Mouse (Mus musculus): ENCODE measurements at regions not wholly inside any gene's neighbourhood (a gene's known extent, or its start where the extent isn't known, plus 50 kb on each side); places are given as distances from the start of the nearest gene placed in this dataset.

DNA sequence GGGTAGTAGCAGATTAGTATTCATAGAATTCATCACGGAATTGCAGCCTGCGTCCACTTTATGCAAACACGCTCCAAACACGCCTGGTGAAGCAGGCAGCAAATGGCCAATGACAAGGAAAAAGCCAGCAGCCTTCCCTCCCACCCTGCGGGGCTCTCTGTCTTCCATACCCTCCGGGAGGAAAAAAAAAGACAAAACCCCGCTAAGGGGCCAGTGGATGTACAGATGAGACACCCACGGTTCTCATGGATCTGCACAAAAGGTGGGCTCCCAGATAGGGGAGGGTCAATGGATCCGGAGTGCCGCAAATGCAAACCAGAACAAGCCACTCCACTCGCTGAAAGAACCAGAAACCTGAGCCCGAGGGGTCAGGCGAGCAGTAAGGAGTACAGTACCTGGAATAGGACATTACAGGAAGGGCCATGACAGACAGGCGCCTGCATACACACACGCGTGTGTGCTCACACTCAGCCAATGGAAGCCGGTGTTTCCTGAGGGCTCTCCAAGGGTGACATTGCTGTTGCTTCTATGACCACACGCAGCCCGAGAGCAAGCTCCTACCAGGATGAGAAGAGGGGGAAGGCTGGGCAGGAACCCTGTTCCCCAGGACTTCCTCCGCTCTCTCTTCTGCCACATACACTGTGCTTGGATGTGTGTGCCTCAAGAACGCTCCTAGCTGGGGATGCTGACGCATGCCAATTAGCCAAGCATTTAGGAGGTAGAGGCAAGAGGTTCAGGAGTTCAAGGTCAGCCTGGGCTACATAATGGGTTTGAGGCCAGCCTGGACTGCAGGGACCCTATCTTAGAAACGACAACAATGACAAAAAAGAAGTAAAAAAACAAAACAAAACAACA lies 57.5 kb upstream of the Casz1 start:
- no peak for ATAC-seq
- 0 out of 2 replicates have a peak overlapping the region, but pooled peaks have one; percentile 1 for H3K4me2 ChIP-seq (replicated peaks)
- H3K36me3 ChIP-seq = no peaks in the 10 kb centered on the region
- H3K4me3 ChIP-seq (replicated peaks) = no peak overlapping the region
- H3K9ac ChIP-seq (replicated peaks) = no peak overlapping the region; the same call in 1 of the 2 replicates
- WGBS = 45% methylated on average over 23 of the region's 23 CpGs
- H3K4me1 ChIP-seq (replicated peaks) = peaks cover 37% of the 10 kb centered on the region
- H3K27ac ChIP-seq = peak overlapping the region; percentile 22
- peaks cover 35% of the 10 kb centered on the region for H3K27me3 ChIP-seq
- no peaks in the 10 kb centered on the region for H3K9me3 ChIP-seq

DNA sequence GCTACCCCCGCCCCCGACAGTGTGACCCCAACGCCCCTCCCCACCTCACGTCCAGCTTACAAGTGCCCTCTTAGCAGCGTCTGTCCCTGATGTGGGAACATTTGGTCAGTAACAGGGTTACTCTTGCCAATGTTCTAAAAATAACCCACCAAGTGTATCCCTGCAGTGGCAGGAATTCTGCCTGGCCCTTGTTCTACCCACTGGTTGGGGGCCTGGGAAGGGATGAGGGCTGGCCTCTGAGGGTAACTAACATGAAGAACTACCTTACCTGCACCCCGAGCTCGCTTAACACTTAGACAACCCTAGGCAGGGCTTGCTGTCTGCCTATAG lies 56.9 kb upstream of the Casz1 start:
- Histone ChIP-seq H3K4me3 (replicated peaks) (no peak overlapping the region), H3K9ac (replicated peaks) (no peak overlapping the region), H3K4me1 (replicated peaks) (peaks cover 36% of the 10 kb centered on the region), H3K9me3 (no peaks in the 10 kb centered on the region), H3K4me2 (replicated peaks) (no peak overlapping the region), H3K36me3 (no peaks in the 10 kb centered on the region), H3K27me3 (peaks cover 32% of the 10 kb centered on the region), H3K27ac (no peak overlapping the region)
- no peak for ATAC-seq
- WGBS = 85% methylated on average over 7 of the region's 7 CpGs

DNA sequence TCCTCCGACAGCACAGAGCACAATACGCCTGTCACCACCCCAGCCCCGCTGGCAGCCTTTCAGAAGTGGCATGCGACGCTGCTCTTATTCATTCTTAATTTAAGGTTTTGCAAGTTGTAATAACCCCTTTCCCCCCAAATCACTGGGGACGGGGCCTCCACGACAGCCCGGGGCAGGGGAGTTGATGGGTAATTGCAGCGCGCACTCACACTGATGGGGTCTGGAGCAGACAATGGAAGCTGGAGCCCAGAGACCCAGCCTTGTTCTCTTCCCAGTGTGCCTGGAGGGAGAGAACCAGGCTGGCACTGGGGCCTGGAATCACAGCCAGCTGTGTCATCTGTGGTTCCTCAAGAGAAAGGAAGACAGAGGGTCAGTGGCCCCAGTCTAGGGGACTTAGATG lies 54.2 kb upstream of the Casz1 start:
- Histone ChIP-seq H3K4me1 (replicated peaks) (peaks cover 22% of the 10 kb centered on the region), H3K9ac (replicated peaks) (no peak overlapping the region), H3K27me3 (peaks cover 22% of the 10 kb centered on the region), H3K36me3 (no peaks in the 10 kb centered on the region), H3K27ac (no peak overlapping the region), H3K4me2 (replicated peaks) (no peak overlapping the region), H3K9me3 (no peaks in the 10 kb centered on the region), H3K4me3 (replicated peaks) (no peak overlapping the region)
- no peak for ATAC-seq
- WGBS = 63% methylated on average over 10 of the region's 10 CpGs

DNA sequence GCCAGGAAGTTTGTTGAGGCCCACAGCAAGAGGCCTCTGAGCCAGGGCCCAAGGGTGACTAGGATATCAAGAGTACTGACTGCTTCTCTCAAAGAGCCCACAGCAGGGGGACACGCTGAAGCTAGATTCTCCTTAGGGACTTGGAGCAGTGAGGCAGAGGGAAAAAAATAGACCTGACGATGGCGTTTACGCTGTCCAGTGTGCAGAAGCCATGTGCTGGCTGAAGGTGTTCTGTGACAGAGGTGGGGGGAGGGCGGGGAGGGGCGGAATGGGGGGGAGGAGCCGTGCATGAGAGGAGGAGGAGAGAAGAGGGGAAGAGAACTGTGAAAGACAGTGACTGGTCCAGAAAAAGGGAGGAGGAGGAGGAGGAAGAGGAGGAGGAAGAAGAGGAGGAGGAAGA lies 52.6 kb upstream of the Casz1 start:
- H3K27ac ChIP-seq = no peak overlapping the region
- H3K4me3 ChIP-seq (replicated peaks) = no peak overlapping the region
- H3K36me3 ChIP-seq = no peaks in the 10 kb centered on the region
- peaks cover 22% of the 10 kb centered on the region for H3K27me3 ChIP-seq
- H3K9me3 ChIP-seq = no peaks in the 10 kb centered on the region
- H3K4me1 ChIP-seq (replicated peaks) = peaks cover 9% of the 10 kb centered on the region
- ATAC-seq = no peak
- H3K9ac ChIP-seq (replicated peaks) = no peak overlapping the region
- H3K4me2 ChIP-seq (replicated peaks) = no peak overlapping the region
- WGBS = 69% methylated on average over 7 of the region's 7 CpGs

DNA sequence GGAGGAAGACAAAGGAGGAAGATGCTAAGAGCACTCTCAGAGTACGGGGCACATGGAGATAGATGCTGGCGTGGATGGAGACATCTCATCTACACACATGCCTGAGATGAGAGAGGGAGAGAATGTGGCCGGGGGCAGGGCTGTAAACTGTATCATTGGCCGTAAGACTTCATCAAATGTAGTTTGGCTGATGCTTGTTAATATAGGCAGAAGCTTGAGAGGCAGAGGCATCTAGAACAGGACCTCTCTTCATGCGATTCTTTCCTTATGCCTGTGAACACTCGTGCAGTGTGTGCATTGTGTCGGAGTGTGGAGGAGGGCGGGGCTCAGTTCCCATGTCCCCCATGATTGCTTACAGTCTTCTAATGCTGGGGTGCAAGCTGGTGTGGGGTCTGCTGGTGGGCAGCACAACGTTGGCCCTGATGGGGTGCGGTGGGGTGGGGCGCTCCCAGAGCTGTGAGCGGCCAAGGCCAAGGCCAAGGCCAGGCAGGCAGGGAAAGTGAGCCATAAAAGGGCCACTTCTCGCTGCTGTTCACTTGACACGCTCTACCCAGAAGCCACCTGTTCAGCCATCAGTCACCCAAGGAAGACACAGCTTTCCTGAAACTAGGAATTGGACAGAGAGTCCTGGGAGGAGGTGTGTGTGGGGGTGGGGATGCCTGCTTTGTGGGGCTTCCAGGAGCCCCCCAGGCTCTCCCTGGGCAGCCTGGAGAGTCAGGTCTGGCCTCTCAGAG lies 51.7 kb upstream of the Casz1 start:
- H3K36me3 ChIP-seq = no peaks in the 10 kb centered on the region
- H3K4me1 ChIP-seq (replicated peaks) = peaks cover 5% of the 10 kb centered on the region; the same call in 1 of the 2 replicates
- no peak overlapping the region for H3K9ac ChIP-seq (replicated peaks)
- no peak overlapping the region for H3K4me3 ChIP-seq (replicated peaks)
- WGBS = 88% methylated on average over 14 of the region's 14 CpGs
- H3K9me3 ChIP-seq = no peaks in the 10 kb centered on the region
- H3K27ac ChIP-seq = no peak overlapping the region
- 0 out of 2 replicates have a peak, but pooled peaks have one; percentile 25 for ATAC-seq
- peaks cover 20% of the 10 kb centered on the region for H3K27me3 ChIP-seq
- no peak overlapping the region for H3K4me2 ChIP-seq (replicated peaks)

DNA sequence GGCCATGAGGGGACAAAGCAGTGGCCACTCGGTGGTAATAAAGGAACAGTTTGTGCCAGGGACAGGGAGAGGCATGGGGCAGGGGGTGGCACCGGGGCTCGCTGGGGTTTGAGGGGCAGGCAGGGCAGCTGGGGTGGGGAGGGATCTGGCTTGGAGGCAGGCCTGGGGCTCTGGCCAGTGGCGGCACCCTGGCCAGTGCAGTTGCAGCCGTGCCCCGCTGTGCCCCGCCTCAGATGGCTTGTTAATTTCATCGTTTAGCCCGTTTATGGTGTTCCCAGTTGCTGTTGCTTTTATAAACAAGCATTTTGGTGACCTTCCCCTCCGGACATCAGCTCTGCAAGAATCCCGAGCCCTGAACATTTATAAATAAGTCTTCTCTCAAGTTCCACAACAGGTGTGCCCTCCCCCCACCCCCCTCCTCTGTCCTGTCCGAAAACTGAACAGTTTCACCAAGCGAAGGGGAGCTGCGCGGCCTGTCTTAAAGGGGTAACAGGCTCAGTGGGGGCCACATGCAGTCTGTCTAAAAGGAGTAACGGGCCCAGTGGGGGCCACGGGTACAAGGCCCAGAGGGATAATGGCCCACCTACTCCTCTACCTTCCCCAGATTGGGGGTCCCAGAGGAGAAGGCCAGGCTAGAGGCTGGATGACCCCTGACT lies 51.0 kb upstream of the Casz1 start:
- no peak overlapping the region for H3K4me3 ChIP-seq (replicated peaks)
- ATAC-seq = no peak
- no peak overlapping the region for H3K9ac ChIP-seq (replicated peaks)
- no peaks in the 10 kb centered on the region for H3K9me3 ChIP-seq
- peaks cover 5% of the 10 kb centered on the region; the same call in 1 of the 2 replicates for H3K4me1 ChIP-seq (replicated peaks)
- H3K27ac ChIP-seq = no peak overlapping the region
- peaks cover 20% of the 10 kb centered on the region for H3K27me3 ChIP-seq
- H3K4me2 ChIP-seq (replicated peaks) = no peak overlapping the region
- no peaks in the 10 kb centered on the region for H3K36me3 ChIP-seq
- WGBS = 76% methylated on average over 17 of the region's 17 CpGs

DNA sequence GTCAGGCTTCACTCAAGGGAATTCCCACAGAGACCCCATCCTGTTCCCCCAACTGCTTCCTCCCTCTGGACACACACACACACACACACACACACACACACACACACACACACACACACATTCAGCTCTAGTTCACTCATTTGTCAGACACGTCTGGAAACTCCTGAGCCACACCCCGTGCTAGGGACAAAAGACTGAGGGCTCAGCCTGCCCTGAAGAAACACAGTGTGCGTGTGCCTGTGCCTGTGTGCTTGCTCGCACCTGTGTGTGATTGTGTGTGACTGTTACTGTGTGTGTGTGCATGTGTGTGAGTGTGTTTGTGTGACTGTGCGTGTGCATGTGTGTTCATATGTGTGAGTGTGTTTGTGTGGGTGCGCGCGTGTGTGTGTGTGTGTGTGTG lies 50.4 kb upstream of the Casz1 start:
- ATAC-seq = no peak
- Histone ChIP-seq H3K4me1 (replicated peaks) (peaks cover 5% of the 10 kb centered on the region; the same call in 1 of the 2 replicates), H3K36me3 (no peaks in the 10 kb centered on the region), H3K9ac (replicated peaks) (no peak overlapping the region), H3K27me3 (peaks cover 16% of the 10 kb centered on the region), H3K4me2 (replicated peaks) (no peak overlapping the region), H3K27ac (no peak overlapping the region), H3K4me3 (replicated peaks) (no peak overlapping the region), H3K9me3 (no peaks in the 10 kb centered on the region)
- WGBS = 85% methylated on average over 8 of the region's 8 CpGs

Data from midbrain, embryonic 13.5 days (tissue).